Mouse (Mus musculus) kidney, adult 2 months (tissue): ENCODE data around the gene B3glct. TPM values are rescaled to one million over a fixed set of nuclear protein-coding genes. Genes with fewer than 3 reads are reported as not detected.

Experiments used
- DNase-seq: peaks from one replicate; pipeline ENCODE4 v3.0.0; 2021
- H3K27ac ChIP-seq: fragments of 200-500 bp; 2 replicates; pipeline ENCODE4 v1.5.1; 2012; ENCODE audit warnings: low read depth, low read length, control low read depth, inconsistent platforms; ENCODE audit not compliant: insufficient read depth
- H3K27me3 ChIP-seq: fragments of 200-500 bp; replicated peaks from 2 replicates; pipeline ENCODE4 v1.6.1; 2012; ENCODE audit warnings: mild to moderate bottlenecking, moderate library complexity, low read length, inconsistent platforms; ENCODE audit not compliant: control insufficient read depth, insufficient read depth
- H3K36me3 ChIP-seq: fragments of 200-500 bp; 2 replicates; pipeline ENCODE4 v1.6.1; 2012; ENCODE audit warnings: mild to moderate bottlenecking, moderate library complexity, low read length, inconsistent platforms; ENCODE audit not compliant: control insufficient read depth, insufficient read depth
- H3K4me1 ChIP-seq: fragments of 200-500 bp; 2 replicates; pipeline ENCODE4 v1.6.1; 2011; ENCODE audit warnings: low read length; ENCODE audit not compliant: control insufficient read depth, insufficient read depth
- H3K4me3 ChIP-seq: fragments of 200-500 bp; 2 replicates; pipeline ENCODE4 v1.5.1; 2011; ENCODE audit warnings: mild to moderate bottlenecking, low read depth, low read length, control low read depth; ENCODE audit not compliant: insufficient read depth
- CTCF ChIP-seq: fragments of 200-500 bp; conservative IDR thresholded peaks from 2 replicates; pipeline ENCODE4 v1.5.1; 2011; ENCODE audit warnings: low read depth, mild to moderate bottlenecking, control low read depth, low read length, moderate library complexity, mixed read lengths; ENCODE audit not compliant: insufficient read depth, insufficient read length
- POLR2A ChIP-seq: fragments of 200-500 bp; IDR thresholded peaks from one replicate; pipeline ENCODE4 v1.6.1; 2011; ENCODE audit warnings: low read depth, low read length, control low read depth
- WGBS: fragments of 180-500 bp; shearing (Covaris S2); methylation state at CpG from one replicate; pipeline ENCODE4 v1.1.7; 2018; 5-methylcytosine and 5-hydroxymethylcytosine counted together
- polyA plus RNA-seq: library from polyadenylated mRNA; depleted of rRNA; stranded (reverse); fragments of >200 nt; gene quantifications from 2 replicates; pipeline ENCODE4 v1.2.3, GENCODE M21; 2012

The B3glct gene
- polyA plus RNA-seq, 1 experiment, result 6.4 TPM

GRCm38 (mm10) chr5:149642366-149642765, 35.7 kb upstream of the B3glct start:
- no peaks in the 10 kb centered on the region for H3K36me3 ChIP-seq
- H3K27me3 ChIP-seq, result no peaks in the 10 kb centered on the region
- no peak; the same call in 1 of the 2 replicates for TF ChIP-seq CTCF
- no peak for TF ChIP-seq POLR2A
- DNase-seq, result no peak
- WGBS, result 28% methylated on average over 6 of the region's 6 CpGs
- no peak overlapping the region for H3K27ac ChIP-seq
- no peak overlapping the region for H3K4me3 ChIP-seq
- no peaks in the 10 kb centered on the region for H3K4me1 ChIP-seq

- Histone ChIP-seq H3K27me3 (no peaks in the 10 kb centered on the region), H3K36me3 (no peaks in the 10 kb centered on the region), H3K4me3 (no peak overlapping the region), H3K4me1 (peaks cover 2% of the 10 kb centered on the region; the same call in 1 of the 2 replicates), H3K27ac (no peak overlapping the region)
- DNase-seq, result no peak
- 54% methylated on average over 11 of the region's 11 CpGs for WGBS
- TF ChIP-seq CTCF, result no peak
Observed at GRCm38 (mm10) chr5:149642783-149643509, 35.1 kb upstream of the B3glct start.

- H3K27me3 ChIP-seq, result no peaks in the 10 kb centered on the region
- H3K36me3 ChIP-seq, result no peaks in the 10 kb centered on the region
- 59% methylated on average over 8 of the region's 8 CpGs for WGBS
- TF ChIP-seq POLR2A, result no peak
- no peak for TF ChIP-seq CTCF
- H3K27ac ChIP-seq, result no peak overlapping the region
- H3K4me3 ChIP-seq, result no peak overlapping the region
- peaks cover 2% of the 10 kb centered on the region; the same call in 1 of the 2 replicates for H3K4me1 ChIP-seq
- no peak for DNase-seq
Observed at GRCm38 (mm10) chr5:149647367-149648115, 30.5 kb upstream of the B3glct start.

- DNase-seq, result peak; percentile 49
- Histone ChIP-seq H3K27ac (no peak overlapping the region), H3K36me3 (no peaks in the 10 kb centered on the region), H3K4me1 (peaks cover 2% of the 10 kb centered on the region; the same call in 1 of the 2 replicates), H3K4me3 (no peak overlapping the region), H3K27me3 (no peaks in the 10 kb centered on the region)
- 20% methylated on average over 4 of the region's 4 CpGs for WGBS
- TF ChIP-seq CTCF (no peak), POLR2A (no peak)
Observed at GRCm38 (mm10) chr5:149648196-149648595, 29.8 kb upstream of the B3glct start.

DNA sequence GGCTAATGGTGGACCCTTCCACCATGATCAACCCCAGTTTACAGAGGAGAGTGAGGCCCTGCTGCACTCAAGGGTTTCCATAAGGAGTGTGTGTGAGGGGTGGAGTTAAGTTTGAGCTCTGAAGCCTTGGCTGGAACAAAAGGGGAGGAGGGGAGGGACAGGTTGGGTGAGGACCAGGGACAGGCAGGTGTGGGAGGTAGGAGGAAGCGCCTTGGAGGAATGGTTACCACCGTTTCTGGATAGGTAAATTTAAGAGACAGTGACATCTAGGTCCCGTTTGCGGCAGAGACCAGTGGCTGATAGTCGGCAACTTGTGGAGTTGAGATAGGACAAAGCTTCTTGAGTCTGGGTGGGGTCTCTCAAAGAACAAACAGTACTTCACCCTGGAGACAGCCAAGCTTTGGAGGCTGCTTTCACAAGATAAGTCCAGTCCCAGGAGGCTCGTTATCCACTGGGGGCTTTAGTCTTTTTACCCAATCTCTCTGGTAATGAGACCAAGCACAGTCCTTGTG, 29.1 kb upstream of the B3glct start:
- DNase-seq, result no peak
- H3K4me3 ChIP-seq, result no peak overlapping the region
- no peaks in the 10 kb centered on the region for H3K27me3 ChIP-seq
- TF ChIP-seq POLR2A (no peak), CTCF (no peak)
- H3K27ac ChIP-seq, result no peak overlapping the region
- peaks cover 2% of the 10 kb centered on the region; the same call in 1 of the 2 replicates for H3K4me1 ChIP-seq
- H3K36me3 ChIP-seq, result no peaks in the 10 kb centered on the region
- 85% methylated on average over 6 of the region's 6 CpGs for WGBS

- peaks cover 2% of the 10 kb centered on the region; the same call in 1 of the 2 replicates for H3K4me1 ChIP-seq
- DNase-seq, result no peak
- no peaks in the 10 kb centered on the region for H3K36me3 ChIP-seq
- 83% methylated on average over 14 of the region's 14 CpGs for WGBS
- H3K27me3 ChIP-seq, result no peaks in the 10 kb centered on the region
- TF ChIP-seq POLR2A, result no peak
- TF ChIP-seq CTCF, result no peak
- H3K27ac ChIP-seq, result no peak overlapping the region
- no peak overlapping the region for H3K4me3 ChIP-seq
Observed at GRCm38 (mm10) chr5:149649499-149650178, 28.4 kb upstream of the B3glct start.
